Mouse (Mus musculus) activated CD4-positive, CD25-positive, alpha-beta regulatory T cell, adult 4 months (primary cell): ENCODE data around the gene Satb1. TPM values are rescaled to one million over a fixed set of nuclear protein-coding genes. Genes with fewer than 3 reads are reported as not detected.

Experiments used
- ATAC-seq: one replicate; pipeline ENCODE4 v1.8.0; 2017
- polyA plus RNA-seq, 2 experiments: library from polyadenylated mRNA; unstranded; fragments of 100-300 nt; shearing (Covaris generic); gene quantifications; one replicate each; pipeline ENCODE4 v1.2.1; 2017

The Satb1 gene
- polyA plus RNA-seq, 2 experiments from 2014 or later, result 41.0 to 63.4 TPM

GRCm38 (mm10) chr17:51775070-51775881 lies 57.8 kb downstream of the Satb1 start:
- ATAC-seq, result no peak

GRCm38 (mm10) chr17:51763600-51763999 lies 69.5 kb downstream of the Satb1 start:
- no peak for ATAC-seq

GRCm38 (mm10) chr17:51762503-51762902 lies 70.6 kb downstream of the Satb1 start:
- ATAC-seq, result peak; percentile 68

GRCm38 (mm10) chr17:51760997-51761655 lies 72.0 kb downstream of the Satb1 start:
- no peak for ATAC-seq

GRCm38 (mm10) chr17:51760251-51760887 lies 72.7 kb downstream of the Satb1 start:
- ATAC-seq, result no peak

GRCm38 (mm10) chr17:51759509-51759908 lies 73.6 kb downstream of the Satb1 start:
- no peak for ATAC-seq

- ATAC-seq, result no peak
Measured at GRCm38 (mm10) chr17:51752142-51752541, 80.9 kb downstream of the Satb1 start.

GRCm38 (mm10) chr17:51747204-51747603 lies 85.9 kb downstream of the Satb1 start:
- ATAC-seq, result no peak

GRCm38 (mm10) chr17:51742502-51742901 lies 90.6 kb downstream of the Satb1 start:
- ATAC-seq, result no peak

GRCm38 (mm10) chr17:51741126-51741525 lies 92.0 kb downstream of the Satb1 start:
- no peak for ATAC-seq

GRCm38 (mm10) chr17:51740246-51740645 lies 92.8 kb downstream of the Satb1 start:
- ATAC-seq, result no peak

- no peak for ATAC-seq
Measured at GRCm38 (mm10) chr17:51724486-51724885, 108.6 kb downstream of the Satb1 start.

GRCm38 (mm10) chr17:51695711-51696110 lies 137.4 kb downstream of the Satb1 start:
- no peak for ATAC-seq

- ATAC-seq, result no peak
Measured at GRCm38 (mm10) chr17:51695271-51695670, 137.8 kb downstream of the Satb1 start.

- no peak for ATAC-seq
Measured at GRCm38 (mm10) chr17:51690526-51690925, 142.6 kb downstream of the Satb1 start.

- no peak for ATAC-seq
Measured at GRCm38 (mm10) chr17:51687226-51687625, 145.9 kb downstream of the Satb1 start.
